Mouse (Mus musculus): Measurements from ENCODE around the gene Strn3.
"Not testable (repeated sequence)": the region's sequence is repeated elsewhere in the genome, so short reads cannot be mapped to it uniquely, and the experiment has no call there.

The Strn3 gene

DNA sequence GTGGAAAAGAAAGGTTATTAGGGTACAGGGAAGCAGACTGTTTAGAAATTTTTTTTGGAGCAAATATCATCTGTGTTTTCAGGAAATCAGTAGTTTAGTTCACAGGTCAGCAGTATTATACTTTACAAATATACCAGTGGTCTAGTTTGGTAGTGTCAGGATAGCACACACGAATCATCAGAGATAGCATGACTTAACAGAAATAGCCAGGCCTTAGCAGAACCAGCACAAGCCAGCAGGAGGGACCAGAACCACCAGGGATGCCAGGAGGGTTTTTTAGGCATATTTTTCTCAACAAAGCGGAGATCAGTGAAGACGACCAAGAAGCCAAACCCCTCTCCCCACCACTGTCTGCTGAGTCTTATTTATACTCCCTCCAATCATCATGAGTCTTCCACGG lies 18.4 kb downstream of the Strn3 start:
- DNase-seq (ENCODE audit: low read depth, low spot score), result no peak
- no peaks in the 10 kb centered on the region for H3K36me3 ChIP-seq (ENCODE audit: control insufficient read depth, insufficient read depth, low read length, poor library complexity, severe bottlenecking)

DNA sequence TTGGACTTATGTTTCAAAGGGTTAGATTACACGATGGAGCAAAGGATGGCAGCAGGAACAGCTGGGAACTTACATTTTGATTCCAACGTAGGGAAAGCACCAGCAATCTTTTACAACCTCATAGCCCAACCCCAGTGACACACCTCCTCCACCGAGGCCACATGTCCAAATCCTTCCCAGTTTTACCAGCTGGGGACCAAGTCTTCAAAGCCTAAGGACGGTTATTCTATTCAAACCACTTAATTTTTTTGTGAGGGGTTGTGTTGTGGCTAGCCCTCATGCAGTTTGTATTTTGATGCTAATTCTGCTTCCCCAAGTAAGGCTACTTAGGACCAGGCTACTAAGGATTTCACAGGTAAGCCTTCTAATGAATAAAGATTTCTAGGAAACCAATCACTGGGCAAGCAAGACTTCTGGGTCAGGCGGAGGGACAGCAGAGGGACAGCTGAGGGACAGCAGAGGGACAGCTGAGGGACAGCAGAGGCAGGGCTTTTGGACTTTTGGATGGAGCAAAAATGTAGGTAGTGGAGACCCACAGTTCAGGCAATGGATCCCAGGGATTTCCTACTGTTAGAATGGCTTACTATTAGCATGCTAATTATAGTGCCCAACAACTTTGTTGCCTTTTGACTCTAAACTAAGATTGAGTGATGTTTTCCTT lies 20.3 kb downstream of the Strn3 start:
- Histone ChIP-seq H3K27me3 (ENCODE audit: control insufficient read depth, insufficient read depth, low read length, poor library complexity, severe bottlenecking) (no peaks in the 10 kb centered on the region), H3K36me3 (ENCODE audit: control insufficient read depth, insufficient read depth, low read length, poor library complexity, severe bottlenecking) (no peaks in the 10 kb centered on the region)
- DNase-seq (ENCODE audit: low read depth, low spot score), result no peak

More for the DNA sequence above, 18.4 kb downstream of the Strn3 start:
- H3K27me3 ChIP-seq (ENCODE audit: control insufficient read depth, insufficient read depth, low read length, poor library complexity, severe bottlenecking), result no peaks in the 10 kb centered on the region

GRCm38 (mm10) chr12:51666708-51667430 lies 24.8 kb downstream of the Strn3 start:
- Histone ChIP-seq H3K27me3 (ENCODE audit: control insufficient read depth, insufficient read depth, low read length, poor library complexity, severe bottlenecking) (no peaks in the 10 kb centered on the region), H3K36me3 (ENCODE audit: control insufficient read depth, insufficient read depth, low read length, poor library complexity, severe bottlenecking) (no peaks in the 10 kb centered on the region)
- DNase-seq (ENCODE audit: low read depth, low spot score), result peak; percentile 56

DNA sequence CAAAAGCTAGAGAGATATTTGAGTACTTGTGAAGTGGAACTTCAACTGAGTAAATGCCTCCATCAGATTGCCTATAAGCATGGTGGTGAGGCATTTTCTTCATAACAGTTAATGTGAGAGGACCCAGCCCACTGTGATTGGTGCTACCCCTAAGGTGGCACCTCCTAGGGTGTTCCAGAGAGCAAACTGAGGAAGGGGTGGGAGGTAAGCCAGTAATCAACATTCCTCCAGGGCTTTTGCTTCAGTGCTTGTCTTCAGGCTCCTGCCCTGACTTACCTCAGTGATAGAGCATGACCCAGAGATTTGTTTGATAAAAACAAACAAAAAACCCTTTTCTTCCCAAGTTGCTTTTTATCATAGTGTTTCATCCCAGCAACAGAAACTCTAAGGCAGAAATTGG lies 27.8 kb downstream of the Strn3 start:
- Histone ChIP-seq H3K36me3 (ENCODE audit: control insufficient read depth, insufficient read depth, low read length, poor library complexity, severe bottlenecking) (no peaks in the 10 kb centered on the region), H3K27me3 (ENCODE audit: control insufficient read depth, insufficient read depth, low read length, poor library complexity, severe bottlenecking) (no peaks in the 10 kb centered on the region)
- no peak for DNase-seq (ENCODE audit: low read depth, low spot score)

DNA sequence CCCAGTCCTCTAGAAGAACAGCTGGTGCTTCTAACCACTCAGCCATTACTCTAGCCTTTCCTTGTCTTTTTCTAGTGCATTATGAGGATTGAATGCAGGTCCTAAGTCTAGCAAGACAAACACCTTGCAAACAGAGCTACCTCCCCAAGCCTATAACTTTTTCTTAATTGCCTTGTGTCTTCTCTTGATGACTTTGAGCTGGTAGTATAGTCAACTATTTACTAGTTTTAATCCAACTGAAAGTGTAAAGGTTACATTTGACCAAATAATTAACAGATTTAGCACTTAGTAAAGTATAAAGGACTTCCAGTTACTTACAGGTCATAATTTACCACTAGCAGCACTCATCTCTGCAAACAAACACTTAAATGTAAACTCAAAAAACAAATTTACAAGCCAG lies 28.7 kb downstream of the Strn3 start:
- Histone ChIP-seq H3K36me3 (ENCODE audit: control insufficient read depth, insufficient read depth, low read length, poor library complexity, severe bottlenecking) (no peaks in the 10 kb centered on the region), H3K27me3 (ENCODE audit: control insufficient read depth, insufficient read depth, low read length, poor library complexity, severe bottlenecking) (no peaks in the 10 kb centered on the region)
- no peak for DNase-seq (ENCODE audit: low read depth, low spot score)

- Histone ChIP-seq H3K27me3 (ENCODE audit: control insufficient read depth, insufficient read depth, low read length, poor library complexity, severe bottlenecking) (no peaks in the 10 kb centered on the region), H3K36me3 (ENCODE audit: control insufficient read depth, insufficient read depth, low read length, poor library complexity, severe bottlenecking) (no peaks in the 10 kb centered on the region; the same call in 1 of the 2 replicates)
- no peak for DNase-seq (ENCODE audit: low read depth, low spot score)
Observed at GRCm38 (mm10) chr12:51655944-51656465, 35.7 kb downstream of the Strn3 start.

DNA sequence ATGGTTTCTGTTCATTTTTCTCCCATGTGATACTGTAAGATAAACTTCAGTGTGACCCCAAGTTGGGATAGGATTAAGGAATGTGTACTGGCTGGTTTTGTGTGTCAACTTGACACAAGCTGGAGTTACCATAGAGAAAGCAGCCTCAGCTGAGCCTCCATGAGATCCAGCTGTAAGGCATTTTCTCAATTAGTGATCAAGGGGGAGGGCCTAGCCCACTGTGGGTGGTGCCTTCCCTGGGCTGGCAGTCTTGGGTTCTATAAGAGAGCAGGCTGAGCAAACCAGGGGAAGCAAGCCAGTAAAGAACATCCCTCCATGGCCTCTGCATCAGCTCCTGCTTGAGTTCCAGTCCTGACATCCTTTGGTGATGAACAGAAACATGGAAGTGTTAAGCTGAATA lies 42.3 kb downstream of the Strn3 start:
- H3K27me3 ChIP-seq (ENCODE audit: control insufficient read depth, insufficient read depth, low read length, poor library complexity, severe bottlenecking); H3K36me3 ChIP-seq (ENCODE audit: control insufficient read depth, insufficient read depth, low read length, poor library complexity, severe bottlenecking); DNase-seq (ENCODE audit: low read depth, low spot score): not testable (repeated sequence)

- Histone ChIP-seq H3K36me3 (ENCODE audit: control insufficient read depth, insufficient read depth, low read length, poor library complexity, severe bottlenecking) (0 out of 2 replicates have a peak, but pooled peaks cover 2% of the 10 kb centered on the region), H3K27me3 (ENCODE audit: control insufficient read depth, insufficient read depth, low read length, poor library complexity, severe bottlenecking) (no peaks in the 10 kb centered on the region)
- peak; percentile 10 for DNase-seq (ENCODE audit: low read depth, low spot score)
Observed at GRCm38 (mm10) chr12:51641871-51642270, 49.8 kb downstream of the Strn3 start.

DNA sequence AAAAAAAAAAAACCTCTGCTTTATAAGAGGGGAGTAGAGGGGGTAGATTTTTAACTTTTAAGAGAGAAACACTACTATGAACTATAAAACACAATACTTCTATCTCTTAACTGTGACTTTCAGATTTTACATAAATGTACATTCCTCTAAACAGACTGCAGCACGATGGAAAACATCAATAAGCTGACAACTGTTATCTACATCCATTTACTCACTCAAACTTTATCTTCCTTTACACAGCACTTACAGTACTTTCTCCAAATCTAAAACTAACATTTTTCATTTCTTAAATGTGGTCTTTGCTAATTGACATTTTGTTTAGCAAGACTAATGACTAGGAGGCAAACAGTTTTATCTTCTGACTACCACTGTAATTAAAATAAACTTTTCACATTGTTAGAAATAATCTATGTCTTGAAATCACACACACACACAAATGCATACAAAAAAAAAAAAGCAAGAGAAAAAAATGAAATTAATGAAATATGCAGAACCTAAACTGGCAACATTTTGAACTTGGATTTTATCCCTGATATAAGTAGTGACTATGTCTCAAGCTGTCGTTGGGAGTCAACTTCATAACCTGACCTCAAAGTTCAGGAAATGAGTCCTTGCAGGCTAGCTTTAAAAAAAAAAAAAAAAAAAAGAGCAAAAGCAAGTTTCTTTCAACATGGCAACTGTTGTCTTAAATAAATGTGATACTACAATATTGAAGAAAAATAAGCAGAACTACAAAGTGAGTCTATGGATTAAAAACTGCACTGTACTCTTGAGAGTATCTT lies 54.8 kb downstream of the Strn3 start:
- Histone ChIP-seq H3K36me3 (ENCODE audit: control insufficient read depth, insufficient read depth, low read length, poor library complexity, severe bottlenecking) (no peaks in the 10 kb centered on the region), H3K27me3 (ENCODE audit: control insufficient read depth, insufficient read depth, low read length, poor library complexity, severe bottlenecking) (no peaks in the 10 kb centered on the region)
- no peak for DNase-seq (ENCODE audit: low read depth, low spot score)

DNA sequence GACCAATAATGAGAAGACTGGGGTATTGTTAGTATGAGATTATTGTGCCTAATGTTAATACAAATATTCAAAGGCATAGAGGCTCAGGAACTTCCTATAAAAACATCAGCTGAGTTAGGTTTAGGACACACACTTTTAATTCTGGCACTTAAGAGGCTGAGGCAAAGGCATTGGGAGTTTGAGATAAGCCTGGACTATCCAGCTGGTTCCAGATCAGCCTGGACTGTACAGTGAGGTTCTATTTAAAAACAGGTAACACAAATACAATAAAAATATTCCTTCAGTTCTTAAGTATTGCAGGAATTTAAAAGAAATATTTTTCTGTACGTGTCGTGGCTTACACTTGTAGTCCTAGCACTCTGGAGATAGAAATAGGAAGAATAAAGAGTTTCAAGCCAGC lies 55.4 kb downstream of the Strn3 start:
- DNase-seq (ENCODE audit: low read depth, low spot score), result no peak
- Histone ChIP-seq H3K36me3 (ENCODE audit: control insufficient read depth, insufficient read depth, low read length, poor library complexity, severe bottlenecking) (no peaks in the 10 kb centered on the region), H3K27me3 (ENCODE audit: control insufficient read depth, insufficient read depth, low read length, poor library complexity, severe bottlenecking) (no peaks in the 10 kb centered on the region)

DNA sequence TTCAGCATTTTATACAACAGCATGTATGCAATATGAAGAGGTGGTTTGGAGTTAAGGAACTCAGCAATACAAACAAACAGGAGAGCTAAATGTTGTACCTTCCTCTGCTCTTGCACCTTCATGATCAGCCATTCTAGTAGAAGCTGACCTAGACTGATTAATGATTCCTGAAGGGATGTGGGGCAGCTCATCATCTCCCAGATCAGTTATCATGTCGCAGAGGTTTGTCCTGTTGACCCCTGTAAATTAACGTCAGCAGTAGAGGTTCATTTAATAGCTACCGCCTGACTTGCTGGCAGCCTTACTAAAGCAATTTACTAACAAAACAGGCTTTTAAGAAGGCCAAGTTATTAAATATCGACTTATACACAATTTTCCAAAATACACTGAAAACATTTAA lies 58.2 kb downstream of the Strn3 start:
- no peaks in the 10 kb centered on the region for H3K27me3 ChIP-seq (ENCODE audit: control insufficient read depth, insufficient read depth, low read length, poor library complexity, severe bottlenecking)
- DNase-seq (ENCODE audit: low read depth, low spot score), result no peak
- no peaks in the 10 kb centered on the region for H3K36me3 ChIP-seq (ENCODE audit: control insufficient read depth, insufficient read depth, low read length, poor library complexity, severe bottlenecking)

GRCm38 (mm10) chr12:51623366-51623694 lies 68.4 kb downstream of the Strn3 start:
- no peak for DNase-seq (ENCODE audit: low read depth, low spot score)
- H3K27me3 ChIP-seq (ENCODE audit: control insufficient read depth, insufficient read depth, low read length, poor library complexity, severe bottlenecking), result no peaks in the 10 kb centered on the region
- H3K36me3 ChIP-seq (ENCODE audit: control insufficient read depth, insufficient read depth, low read length, poor library complexity, severe bottlenecking), result peaks cover 5% of the 10 kb centered on the region

DNA sequence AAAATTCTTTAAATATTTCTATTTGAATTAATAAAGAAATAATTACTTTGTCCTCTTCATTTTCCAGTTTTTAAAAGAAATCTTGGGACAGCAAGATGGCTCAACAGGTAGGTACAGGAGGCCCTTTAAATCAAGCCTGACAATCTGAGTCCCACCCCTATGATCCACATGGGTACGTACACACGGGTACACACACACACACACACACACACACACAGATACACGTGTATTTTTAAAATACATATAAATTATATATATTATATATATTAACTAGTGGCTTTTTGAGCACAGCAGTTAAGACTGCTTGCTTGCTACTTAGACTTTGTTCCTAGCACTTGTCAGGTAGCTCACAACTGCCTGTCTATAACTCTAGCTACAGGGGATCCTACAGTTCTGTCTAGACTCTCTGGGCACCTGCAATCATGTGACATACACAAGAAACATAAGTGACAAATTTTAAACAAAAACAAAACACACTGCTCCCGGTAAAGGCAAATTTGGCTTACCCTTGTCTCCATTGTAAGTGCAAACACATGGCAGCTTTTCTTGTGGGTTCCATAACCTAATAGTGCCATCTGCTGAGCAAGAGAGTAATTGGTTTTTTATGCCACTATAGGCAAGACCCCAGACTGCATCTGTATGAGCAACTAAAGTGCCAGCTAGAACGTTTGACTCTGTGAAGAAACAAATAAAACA lies 68.9 kb downstream of the Strn3 start:
- DNase-seq (ENCODE audit: low read depth, low spot score), result peak; percentile 2
- Histone ChIP-seq H3K36me3 (ENCODE audit: control insufficient read depth, insufficient read depth, low read length, poor library complexity, severe bottlenecking) (peaks cover 5% of the 10 kb centered on the region), H3K27me3 (ENCODE audit: control insufficient read depth, insufficient read depth, low read length, poor library complexity, severe bottlenecking) (no peaks in the 10 kb centered on the region)

- Histone ChIP-seq H3K27me3 (ENCODE audit: control insufficient read depth, insufficient read depth, low read length, poor library complexity, severe bottlenecking) (no peaks in the 10 kb centered on the region), H3K36me3 (ENCODE audit: control insufficient read depth, insufficient read depth, low read length, poor library complexity, severe bottlenecking) (peaks cover 5% of the 10 kb centered on the region)
- no peak for DNase-seq (ENCODE audit: low read depth, low spot score)
Observed at GRCm38 (mm10) chr12:51621161-51621560, 70.5 kb downstream of the Strn3 start.

All from splenic B cell, adult 2 months (primary cell).